Mouse (Mus musculus) liver, adult 2 months (tissue): ENCODE data around the gene Dync1i1.

Experiments
- CTCF ChIP-seq: fragments of 200-500 bp; IDR thresholded peaks from 2 replicates; pipeline ENCODE4 v1.5.1; 2011; ENCODE audit warnings: low read depth, low read length, control low read depth
- POLR2A ChIP-seq: fragments of 200-500 bp; IDR thresholded peaks from 2 replicates; pipeline ENCODE4 v1.6.1; 2011; ENCODE audit warnings: low read length, control low read depth; ENCODE audit not compliant: insufficient read depth; ENCODE audit errors: extremely low read depth

DNA sequence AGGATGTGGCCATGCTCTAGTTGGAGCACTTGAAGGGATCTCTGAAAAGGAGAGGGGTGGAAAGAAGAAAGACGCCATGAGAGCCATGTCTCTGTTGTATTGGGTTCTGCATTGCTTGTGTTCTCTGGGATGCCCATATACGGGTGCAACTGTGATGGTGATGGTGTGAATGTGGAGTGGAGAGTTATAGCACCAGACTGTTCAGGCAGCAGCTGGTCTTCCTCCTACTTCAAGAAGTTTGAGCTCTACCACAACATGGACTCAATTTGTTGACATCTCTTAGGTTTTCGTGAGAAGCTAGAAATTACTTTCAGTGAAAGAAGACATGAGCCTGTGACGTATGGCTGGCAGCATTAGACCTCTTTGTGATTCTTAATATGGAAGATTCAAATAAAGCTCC, 44.8 kb downstream of the Dync1i1 start:
- TF ChIP-seq CTCF (no peak), POLR2A (no peak)
